Mouse (Mus musculus) midbrain, embryonic 14.5 days (tissue): ENCODE measurements at regions not wholly inside any gene's neighbourhood (a gene's known extent, or its start where the extent isn't known, plus 50 kb on each side); places are given as distances from the start of the nearest gene placed in this dataset.
"Not testable (repeated sequence)": the region's sequence is repeated elsewhere in the genome, so short reads cannot be mapped to it uniquely, and the experiment has no call there.

Source experiments
- ATAC-seq: fragments of 200-750 bp; cut with Nextera tagmentation; 2 replicates; pipeline ENCODE4 v1.8.0; 2017; ENCODE audit warnings: moderate number of reproducible peaks, moderate library complexity; ENCODE audit not compliant: low FRiP score, low TSS enrichment
- DNase-seq: peaks from one replicate; pipeline ENCODE4 v3.0.0-alpha.2; 2015
- H3K27ac ChIP-seq: fragments of 300-500 bp; sonication (generic); replicated peaks from 2 replicates; pipeline ENCODE4 v1.5.1; 2014; ENCODE audit warnings: mild to moderate bottlenecking, low read depth, low read length, moderate library complexity
- H3K27me3 ChIP-seq: fragments of 300-500 bp; sonication (generic); 2 replicates; pipeline ENCODE4 v1.6.1; 2014; ENCODE audit warnings: low read length, control low read depth, mixed read lengths; ENCODE audit not compliant: control insufficient read depth, insufficient read depth
- H3K36me3 ChIP-seq: fragments of 300-500 bp; sonication (generic); 2 replicates; pipeline ENCODE4 v1.6.1; 2014; ENCODE audit warnings: low read length, control low read depth; ENCODE audit not compliant: control insufficient read depth, insufficient read depth
- H3K4me1 ChIP-seq: fragments of 300-500 bp; sonication (generic); 2 replicates; pipeline ENCODE4 v1.6.1; 2014; ENCODE audit warnings: mild to moderate bottlenecking, antibody characterized with exemption, low read length, control low read depth; ENCODE audit not compliant: control insufficient read depth, insufficient read depth
- H3K4me2 ChIP-seq: fragments of 300-500 bp; sonication (generic); 2 replicates; pipeline ENCODE4 v1.6.1; 2014; ENCODE audit warnings: mild to moderate bottlenecking, low read length, moderate library complexity
- H3K4me3 ChIP-seq: fragments of 300-500 bp; sonication (generic); replicated peaks from 2 replicates; pipeline ENCODE4 v1.5.1; 2014; ENCODE audit warnings: low read depth, low read length
- H3K9ac ChIP-seq: fragments of 300-500 bp; sonication (generic); replicated peaks from 2 replicates; pipeline ENCODE4 v1.6.1; 2014; ENCODE audit warnings: mild to moderate bottlenecking, low read length, moderate library complexity
- H3K9me3 ChIP-seq: fragments of 300-500 bp; sonication (generic); 2 replicates; pipeline ENCODE4 v1.6.1; 2016; ENCODE audit warnings: low read length, control low read depth, mixed read lengths; ENCODE audit not compliant: control insufficient read depth
- WGBS: fragments of 180-500 bp; shearing (Covaris S2); extraction: QIAGEN DNeasy Blood & Tissue Kit; methylation state at CpG from one replicate; pipeline ENCODE4 v1.1.7; 2014; 5-methylcytosine and 5-hydroxymethylcytosine counted together

DNA sequence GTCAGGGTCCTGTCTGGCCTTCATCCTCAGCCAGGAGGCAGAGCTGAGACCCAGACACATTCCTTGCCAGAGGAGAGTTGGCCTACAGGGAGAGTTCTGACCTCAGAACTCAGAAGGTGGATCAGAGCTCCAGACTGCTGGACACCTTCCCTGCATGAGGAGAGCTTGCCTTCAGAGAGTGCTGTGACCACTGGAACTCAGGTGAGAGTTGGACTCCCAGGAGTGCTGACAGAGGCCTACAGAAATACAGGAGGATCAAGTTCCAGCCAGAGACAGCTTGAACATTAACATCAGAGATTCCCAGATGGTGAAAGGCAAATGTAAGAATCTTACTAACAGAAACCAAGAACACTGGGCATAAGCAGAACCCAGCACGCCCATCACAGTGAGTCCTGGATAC is 117.0 kb downstream of the Lyplal1 start:
- not testable (repeated sequence) for H3K4me1 ChIP-seq, H3K27ac ChIP-seq, H3K4me2 ChIP-seq, DNase-seq, H3K9ac ChIP-seq, H3K36me3 ChIP-seq, H3K27me3 ChIP-seq, ATAC-seq, H3K9me3 ChIP-seq, H3K4me3 ChIP-seq
- WGBS, result 98% methylated on average over 1 of the region's 1 CpGs

DNA sequence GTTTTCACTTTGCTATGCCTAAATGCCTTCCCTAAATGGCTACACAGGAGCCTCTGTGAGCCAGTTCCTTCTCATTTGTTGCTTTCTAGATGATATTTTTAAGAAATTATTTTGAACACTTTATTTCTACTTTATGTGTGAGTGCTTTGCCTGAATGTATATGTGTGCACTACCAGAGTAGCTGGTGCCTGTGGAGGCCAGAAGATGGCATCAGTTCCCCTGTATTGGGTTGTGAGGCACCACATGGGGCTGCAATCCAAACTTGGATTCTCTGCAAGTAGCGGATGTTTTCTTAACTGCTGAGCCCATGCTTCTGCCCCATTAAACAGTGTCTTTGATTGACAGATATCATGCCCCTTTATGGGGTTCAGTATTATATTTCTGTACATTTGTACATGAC is 103.7 kb downstream of the Lyplal1 start:
- Histone ChIP-seq H3K9me3 (no peaks in the 10 kb centered on the region), H3K4me3 (no peak overlapping the region), H3K36me3 (no peaks in the 10 kb centered on the region), H3K4me1 (no peaks in the 10 kb centered on the region), H3K4me2 (no peak overlapping the region), H3K9ac (no peak overlapping the region), H3K27ac (no peak overlapping the region), H3K27me3 (no peaks in the 10 kb centered on the region)
- peak; percentile 8 for DNase-seq
- ATAC-seq, result no peak
- 85% methylated on average over 1 of the region's 1 CpGs for WGBS

DNA sequence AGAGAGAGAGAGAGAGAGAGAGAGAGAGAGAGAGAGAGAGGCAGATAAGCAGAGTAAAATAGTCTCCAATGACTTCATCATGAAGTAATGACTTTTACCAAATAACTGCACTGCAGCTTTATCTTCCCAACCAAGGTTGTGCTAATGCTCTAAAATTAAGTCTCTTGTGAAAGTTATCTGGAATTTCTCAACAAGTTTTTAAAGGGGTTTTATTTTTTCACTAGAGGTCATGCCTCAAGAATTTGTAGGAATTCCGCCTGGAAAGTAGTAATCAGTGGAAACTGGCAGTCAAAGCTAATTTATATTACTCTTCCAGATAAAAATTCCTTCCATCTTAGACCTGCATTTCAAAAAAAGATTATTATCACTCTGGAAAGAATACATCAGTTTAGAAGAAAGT is 102.9 kb downstream of the Lyplal1 start:
- Histone ChIP-seq H3K4me1 (no peaks in the 10 kb centered on the region), H3K27me3 (no peaks in the 10 kb centered on the region), H3K36me3 (no peaks in the 10 kb centered on the region), H3K9me3 (no peaks in the 10 kb centered on the region), H3K4me2 (no peak overlapping the region), H3K9ac (no peak overlapping the region), H3K27ac (no peak overlapping the region), H3K4me3 (no peak overlapping the region)
- ATAC-seq, result no peak
- 87% methylated on average over 1 of the region's 1 CpGs for WGBS
- DNase-seq, result no peak

DNA sequence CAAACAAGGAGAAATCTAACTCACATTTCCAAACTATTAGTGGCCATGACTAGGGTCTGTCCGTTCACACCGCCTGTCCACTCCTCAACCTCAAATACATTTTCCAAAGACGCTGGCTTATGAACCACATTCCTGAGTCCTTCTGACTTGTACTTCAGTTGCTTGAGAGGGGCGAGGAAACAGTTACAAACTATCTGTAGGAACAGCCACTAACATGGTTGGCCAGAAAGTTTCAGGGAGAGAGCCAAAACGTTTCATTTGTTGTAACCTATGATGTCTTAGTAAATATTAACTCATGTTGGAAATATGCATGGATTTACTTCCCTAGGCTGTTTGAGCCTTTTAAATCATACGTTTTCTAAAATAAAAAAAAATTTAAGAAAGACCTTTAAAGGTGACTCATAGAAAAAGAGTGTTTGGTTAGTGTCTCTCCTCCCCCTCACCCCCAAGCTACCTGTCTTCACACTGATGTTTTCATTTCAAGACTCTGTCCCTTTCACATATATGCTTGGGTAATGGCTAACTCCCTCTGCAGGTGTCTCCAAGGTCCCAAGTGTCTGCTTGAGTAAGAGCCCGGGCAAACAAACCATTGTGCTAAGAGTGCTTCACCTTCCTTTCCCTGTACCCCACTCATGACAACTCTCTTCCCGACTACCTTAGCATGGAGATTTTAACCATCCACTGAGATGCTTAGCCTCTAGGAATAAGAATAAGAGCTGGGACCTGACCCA is 101.1 kb downstream of the Lyplal1 start:
- H3K9me3 ChIP-seq, result no peaks in the 10 kb centered on the region
- no peaks in the 10 kb centered on the region for H3K4me1 ChIP-seq
- H3K27me3 ChIP-seq, result no peaks in the 10 kb centered on the region
- H3K9ac ChIP-seq, result no peak overlapping the region
- no peaks in the 10 kb centered on the region for H3K36me3 ChIP-seq
- no peak overlapping the region for H3K4me3 ChIP-seq
- no peak for DNase-seq
- H3K4me2 ChIP-seq, result no peak overlapping the region
- no peak for ATAC-seq
- WGBS, result 85% methylated on average over 8 of the region's 8 CpGs
- no peak overlapping the region for H3K27ac ChIP-seq

DNA sequence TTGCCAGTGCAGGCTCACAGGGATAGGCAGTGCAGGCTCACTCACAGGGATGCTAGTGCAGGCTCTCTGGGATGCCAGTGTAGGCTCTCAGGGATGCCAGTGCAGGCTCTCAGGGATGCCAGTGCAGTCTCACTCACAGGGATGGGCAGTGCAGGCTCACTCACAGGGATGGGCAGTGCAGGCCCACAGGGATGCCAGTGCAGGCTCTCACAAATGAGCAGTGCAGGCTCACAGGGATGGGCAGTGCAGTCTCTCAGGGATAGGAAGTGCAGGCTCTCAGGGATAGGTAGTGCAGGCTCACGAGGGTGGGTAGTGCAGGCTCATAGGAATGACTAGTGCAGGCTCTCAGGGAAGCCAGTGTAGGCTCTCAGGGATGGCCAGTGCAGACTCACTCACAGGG is 99.6 kb downstream of the Lyplal1 start:
- ATAC-seq (no peak), DNase-seq (no peak)
- Histone ChIP-seq H3K36me3 (no peaks in the 10 kb centered on the region), H3K27ac (no peak overlapping the region), H3K27me3 (no peaks in the 10 kb centered on the region), H3K9ac (no peak overlapping the region), H3K4me3 (no peak overlapping the region), H3K4me2 (no peak overlapping the region), H3K9me3 (no peaks in the 10 kb centered on the region), H3K4me1 (no peaks in the 10 kb centered on the region)
- WGBS, result 68% methylated on average over 1 of the region's 1 CpGs

DNA sequence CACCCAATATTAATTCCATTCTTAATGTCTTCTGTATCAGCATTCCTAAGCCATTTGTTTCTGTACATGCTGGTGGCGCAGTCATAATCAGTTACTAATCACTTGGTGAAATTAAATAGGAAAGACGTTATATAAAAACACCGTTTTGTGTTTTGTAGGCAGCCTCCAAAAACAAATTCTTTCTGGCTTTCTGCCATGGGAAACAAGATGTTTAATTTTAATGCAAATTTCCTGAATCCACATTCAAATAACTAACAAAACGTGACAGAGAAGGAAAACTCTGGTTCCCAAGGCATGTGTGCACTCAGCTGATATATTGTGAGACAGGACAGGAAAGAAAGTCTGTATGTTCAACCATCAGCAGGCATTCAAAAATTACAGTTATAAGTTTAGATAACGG is 97.6 kb downstream of the Lyplal1 start:
- no peak overlapping the region for H3K4me3 ChIP-seq
- H3K4me2 ChIP-seq, result no peak overlapping the region
- no peak overlapping the region for H3K9ac ChIP-seq
- H3K27ac ChIP-seq, result no peak overlapping the region
- DNase-seq (peak; percentile 24), ATAC-seq (no peak)
- H3K36me3 ChIP-seq, result no peaks in the 10 kb centered on the region
- WGBS, result 75% methylated on average over 5 of the region's 5 CpGs
- no peaks in the 10 kb centered on the region for H3K9me3 ChIP-seq
- no peaks in the 10 kb centered on the region for H3K4me1 ChIP-seq
- H3K27me3 ChIP-seq, result no peaks in the 10 kb centered on the region

DNA sequence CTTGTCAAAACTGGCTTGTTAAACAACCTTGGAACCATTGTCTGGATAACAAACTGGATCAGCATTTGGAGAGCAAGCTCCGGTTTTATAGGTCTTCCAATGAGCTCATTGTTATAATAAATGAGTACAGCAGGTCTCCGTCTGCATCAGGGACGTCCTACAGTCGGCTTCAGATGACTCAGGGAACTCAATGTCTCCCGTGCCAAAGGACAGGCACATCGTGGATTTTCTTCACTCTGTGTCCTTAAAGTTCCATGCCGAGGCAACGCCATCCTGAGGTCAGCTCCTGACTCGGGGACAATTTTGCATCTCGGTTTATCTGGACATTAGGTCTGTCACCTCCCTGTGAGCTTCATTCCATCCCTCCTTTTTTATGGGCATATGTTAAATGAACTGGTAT is 85.2 kb downstream of the Lyplal1 start:
- Histone ChIP-seq H3K4me1 (no peaks in the 10 kb centered on the region), H3K27me3 (no peaks in the 10 kb centered on the region), H3K9me3 (no peaks in the 10 kb centered on the region), H3K36me3 (no peaks in the 10 kb centered on the region), H3K27ac (no peak overlapping the region), H3K9ac (no peak overlapping the region), H3K4me3 (no peak overlapping the region), H3K4me2 (no peak overlapping the region)
- ATAC-seq, result no peak
- no peak for DNase-seq
- 83% methylated on average over 10 of the region's 10 CpGs for WGBS

DNA sequence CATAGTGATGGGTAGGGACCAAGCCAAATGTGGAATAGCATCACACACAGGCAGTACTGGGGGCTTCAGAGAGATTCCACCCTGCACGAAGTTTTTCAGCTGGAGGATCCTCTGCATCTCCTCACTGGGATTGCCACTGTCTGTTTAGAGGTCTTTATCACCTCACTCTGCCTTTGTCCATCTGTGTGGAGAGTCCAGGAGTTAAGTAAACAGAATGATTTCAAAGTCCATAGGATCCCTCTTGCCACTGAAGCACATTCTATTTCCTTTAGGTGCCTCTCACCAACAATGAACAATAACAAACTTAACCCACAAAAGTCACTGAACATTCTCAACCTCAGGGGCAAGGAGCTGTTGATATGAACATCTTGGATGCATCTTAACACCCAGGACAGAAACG is 82.7 kb downstream of the Lyplal1 start:
- ATAC-seq (no peak), DNase-seq (no peak)
- no peak overlapping the region for H3K27ac ChIP-seq
- WGBS, result 80% methylated on average over 2 of the region's 2 CpGs
- no peaks in the 10 kb centered on the region for H3K9me3 ChIP-seq
- H3K4me3 ChIP-seq, result no peak overlapping the region
- H3K4me2 ChIP-seq, result no peak overlapping the region
- no peaks in the 10 kb centered on the region for H3K4me1 ChIP-seq
- no peak overlapping the region for H3K9ac ChIP-seq
- H3K36me3 ChIP-seq, result no peaks in the 10 kb centered on the region
- H3K27me3 ChIP-seq, result no peaks in the 10 kb centered on the region
